Comparison of ENCODE assay signal across 7 mouse cellular contexts in genomic region chr19:46304216-46304841, GRCm38 (mm10). TPM values are rescaled to one million over a fixed set of nuclear protein-coding genes. Genes with fewer than 3 reads are reported as not detected.
DNase-seq lines count a peak whose midpoint lies in the region; ATAC-seq and TF ChIP-seq lines count a peak whose summit lies in the region.

Gene Nfkb2, plus strand, starts transcription at chr19:46304320.

- 0% methylated on average over 39 of the region's 39 CpGs for WGBS in intestine, embryonic 15.5 days
- under 1% methylated on average over 39 of the region's 39 CpGs for WGBS in limb, embryonic 12.5 days
- WGBS in midbrain, embryonic 14.5 days: under 1% methylated on average over 39 of the region's 39 CpGs
- WGBS in spleen, adult 2 months: under 1% methylated on average over 39 of the region's 39 CpGs

- DNase-seq in adrenal gland, adult 8-10 months: peak; percentile 96
- DNase-seq in embryo, embryonic 11 days: peak; percentile 90
- peak; percentile 87 to 94 for DNase-seq in gastrocnemius, postnatal 4 days (ENCODE audit: low spot score in 2 of 2)
- peak; percentile 90 for DNase-seq in midbrain, embryonic 14.5 days
- peak; percentile 93 to 95 for DNase-seq in spleen, adult 2 months (ENCODE audit: low read depth in 1 of 2, low spot score in 2 of 2)

- H3K27ac ChIP-seq in intestine, embryonic 15.5 days: peak within 1 kb of the TSS; percentile 83
- peak within 1 kb of the TSS; percentile 72 for H3K27ac ChIP-seq in limb, embryonic 12.5 days
- no peak within 1 kb of the TSS for H3K27ac ChIP-seq in midbrain, embryonic 14.5 days (replicated peaks; ENCODE audit: low read depth, low read length)
- peak within 1 kb of the TSS; percentile 95 for H3K27ac ChIP-seq in spleen, adult 2 months (ENCODE audit: insufficient read depth, low read length)

- TF ChIP-seq POLR2A in spleen, adult 2 months (IDR thresholded peaks at IDR 0.05; ENCODE audit: low read depth, low read length): peak; percentile 73

- peak within 1 kb of the TSS; percentile 68 for H3K4me3 ChIP-seq in intestine, embryonic 15.5 days (replicated peaks)
- H3K4me3 ChIP-seq in limb, embryonic 12.5 days (replicated peaks): peak within 1 kb of the TSS; percentile 65
- peak within 1 kb of the TSS; percentile 42 for H3K4me3 ChIP-seq in midbrain, embryonic 14.5 days (replicated peaks; ENCODE audit: low read depth, low read length)
- peak within 1 kb of the TSS; percentile 73 for H3K4me3 ChIP-seq in spleen, adult 2 months (ENCODE audit: extremely low read depth, insufficient read depth, insufficient read length)

- H3K36me3 ChIP-seq in intestine, embryonic 15.5 days: peaks cover 4% of the 10 kb centered on the region; the same call in 1 of the 2 replicates
- peaks cover 5% of the 10 kb centered on the region; the same call in 1 of the 2 replicates for H3K36me3 ChIP-seq in limb, embryonic 12.5 days
- H3K36me3 ChIP-seq in midbrain, embryonic 14.5 days (ENCODE audit: control insufficient read depth, insufficient read depth, low read length): no peaks in the 10 kb centered on the region
- peaks cover 20% of the 10 kb centered on the region for H3K36me3 ChIP-seq in spleen, adult 2 months (ENCODE audit: control insufficient read depth, insufficient read depth, low read length)

- H3K9ac ChIP-seq in intestine, embryonic 15.5 days: peak within 1 kb of the TSS; percentile 71
- peak within 1 kb of the TSS; percentile 66 for H3K9ac ChIP-seq in limb, embryonic 12.5 days (replicated peaks)
- peak within 1 kb of the TSS; percentile 42; the same call in 1 of the 2 replicates for H3K9ac ChIP-seq in midbrain, embryonic 14.5 days (replicated peaks; ENCODE audit: low read length)

- no peaks in the 10 kb centered on the region for H3K27me3 ChIP-seq in intestine, embryonic 15.5 days (replicated peaks)
- peaks cover 36% of the 10 kb centered on the region for H3K27me3 ChIP-seq in limb, embryonic 12.5 days
- H3K27me3 ChIP-seq in midbrain, embryonic 14.5 days (ENCODE audit: control insufficient read depth, insufficient read depth, low read length): peaks cover 24% of the 10 kb centered on the region; the same call in 1 of the 2 replicates
- H3K27me3 ChIP-seq in spleen, adult 2 months (ENCODE audit: control insufficient read depth, insufficient read depth, low read length): no peaks in the 10 kb centered on the region

- peak; percentile 85 for TF ChIP-seq CTCF in spleen, adult 2 months (IDR thresholded peaks at IDR 0.05; ENCODE audit: extremely low read depth, insufficient read depth, insufficient read length, insufficient replicate concordance)

- peak; percentile 92 for ATAC-seq in intestine, embryonic 15.5 days
- ATAC-seq in limb, embryonic 12.5 days (ENCODE audit: insufficient number of reproducible peaks, insufficient read depth, low FRiP score, low TSS enrichment, low read depth): peak; percentile 80
- peak; percentile 72 for ATAC-seq in midbrain, embryonic 14.5 days (ENCODE audit: low FRiP score, low TSS enrichment)

- peak within 1 kb of the TSS; percentile 98 for H3K4me2 ChIP-seq in intestine, embryonic 15.5 days (replicated peaks)
- H3K4me2 ChIP-seq in limb, embryonic 12.5 days: peak within 1 kb of the TSS; percentile 86
- peak within 1 kb of the TSS; percentile 65 for H3K4me2 ChIP-seq in midbrain, embryonic 14.5 days (ENCODE audit: low read length)

- peaks cover 24% of the 10 kb centered on the region for H3K4me1 ChIP-seq in intestine, embryonic 15.5 days (replicated peaks)
- peaks cover 19% of the 10 kb centered on the region for H3K4me1 ChIP-seq in limb, embryonic 12.5 days (replicated peaks)
- peaks cover 14% of the 10 kb centered on the region for H3K4me1 ChIP-seq in midbrain, embryonic 14.5 days (ENCODE audit: control insufficient read depth, insufficient read depth, low read length)
- H3K4me1 ChIP-seq in spleen, adult 2 months (ENCODE audit: control insufficient read depth, insufficient read depth, insufficient read length): peaks cover 15% of the 10 kb centered on the region

- no peaks in the 10 kb centered on the region for H3K9me3 ChIP-seq in intestine, embryonic 15.5 days
- no peaks in the 10 kb centered on the region for H3K9me3 ChIP-seq in limb, embryonic 12.5 days
- H3K9me3 ChIP-seq in midbrain, embryonic 14.5 days (ENCODE audit: control insufficient read depth, low read length): no peaks in the 10 kb centered on the region

RNA-seq across cellular contexts. Expression of gene Nfkb2, which starts in this region (rescaled TPM):
- 10 to 100 TPM; 35.6 to 40.1 (median 37.3) TPM for total RNA-seq in adrenal gland, adult 8-10 months (2022)
- 10 to 100 TPM; 19.0 to 20.2 TPM for total RNA-seq in gastrocnemius, postnatal 4 days (2021)
- 10.0 and 10.3 TPM in 2 replicates for polyA plus RNA-seq in intestine, embryonic 15.5 days (2015; fragmentation: Nextera tagmentation; extraction: Ambion mirVana)
- 8.5 and 9.5 TPM in 2 replicates for polyA plus RNA-seq in limb, embryonic 12.5 days (2016; fragmentation: Nextera tagmentation; extraction: Ambion mirVana)
- 1.6 and 2.1 TPM in 2 replicates for polyA plus RNA-seq in midbrain, embryonic 14.5 days (2014; fragmentation: Nextera tagmentation; extraction: Ambion mirVana)
- polyA plus RNA-seq in spleen, adult 2 months (2012; rRNA removed): 145 and 196 TPM in 2 replicates

Comparison
In these comparisons a context has a peak if more than half of its experiments do, and no peak if none do; other contexts are left out.
1. RNA of gene Nfkb2 (polyA plus RNA-seq): 145 to 196 TPM in spleen, adult 2 months; 10.0 to 10.3 TPM in intestine, embryonic 15.5 days, 8.5 to 9.5 TPM in limb, embryonic 12.5 days and 1.6 to 2.1 TPM in midbrain, embryonic 14.5 days; every median in the first group is over 10 times any median in the second.
2. Peak in every context shown above with its lines, with median percentiles within 50 percentile points of each other: DNase-seq, ATAC-seq, H3K4me2 ChIP-seq, H3K4me3 ChIP-seq and H3K9ac ChIP-seq.